Mouse (Mus musculus) midbrain, embryonic 16.5 days (tissue): ENCODE measurements around the gene Snapin. TPM values are rescaled to one million over a fixed set of nuclear protein-coding genes. Genes with fewer than 3 reads are reported as not detected.

Source experiments
- ATAC-seq: fragments of 200-750 bp; cut with Nextera tagmentation; 2 replicates; pipeline ENCODE4 v1.8.0; 2017; ENCODE audit warnings: moderate TSS enrichment
- H3K27ac ChIP-seq: fragments of 300-500 bp; sonication (generic); 2 replicates; pipeline ENCODE4 v1.5.1; 2014; ENCODE audit warnings: mild to moderate bottlenecking, low read length, mixed read lengths
- H3K27me3 ChIP-seq: fragments of 300-500 bp; sonication (generic); 2 replicates; pipeline ENCODE4 v1.6.1; 2014; ENCODE audit warnings: low read depth, low read length, mixed read lengths; ENCODE audit not compliant: control insufficient read depth, insufficient read depth
- H3K36me3 ChIP-seq: fragments of 300-500 bp; sonication (generic); 2 replicates; pipeline ENCODE4 v1.6.1; 2014; ENCODE audit warnings: mild to moderate bottlenecking, low read length, moderate library complexity, mixed read lengths; ENCODE audit not compliant: control insufficient read depth, insufficient read depth
- H3K4me1 ChIP-seq: fragments of 300-500 bp; sonication (generic); 2 replicates; pipeline ENCODE4 v1.6.1; 2014; ENCODE audit warnings: mild to moderate bottlenecking, low read length, mixed read lengths; ENCODE audit not compliant: control insufficient read depth, insufficient read depth
- H3K4me2 ChIP-seq: fragments of 300-500 bp; sonication (generic); 2 replicates; pipeline ENCODE4 v1.6.1; 2014; ENCODE audit warnings: mild to moderate bottlenecking, low read length, mixed read lengths
- H3K4me3 ChIP-seq: fragments of 300-500 bp; sonication (generic); 2 replicates; pipeline ENCODE4 v1.5.1; 2014; ENCODE audit warnings: low read depth, mild to moderate bottlenecking, low read length, moderate library complexity, mixed read lengths
- H3K9ac ChIP-seq: fragments of 300-500 bp; sonication (generic); 2 replicates; pipeline ENCODE4 v1.6.1; 2014; ENCODE audit warnings: low read depth, low read length, mixed read lengths
- H3K9me3 ChIP-seq: fragments of 300-500 bp; sonication (generic); replicated peaks from 2 replicates; pipeline ENCODE4 v1.6.1; 2014; ENCODE audit warnings: mild to moderate bottlenecking, low read length, mixed read lengths; ENCODE audit not compliant: control insufficient read depth, poor library complexity, severe bottlenecking
- WGBS: fragments of 180-500 bp; shearing (Covaris S2); extraction: QIAGEN DNeasy Blood & Tissue Kit; methylation state at CpG from one replicate; pipeline ENCODE4 v1.1.7; 2014; 5-methylcytosine and 5-hydroxymethylcytosine counted together
- polyA plus RNA-seq: library from polyadenylated mRNA; unstranded; fragments of >200 nt; fragmentation: Nextera tagmentation; extraction: Ambion mirVana; gene quantifications from 2 replicates; pipeline ENCODE4 v1.2.1, GENCODE M21; 2015

Gene Snapin
- polyA plus RNA-seq, 1 experiment from 2014 or later, result 86.6 TPM

DNA sequence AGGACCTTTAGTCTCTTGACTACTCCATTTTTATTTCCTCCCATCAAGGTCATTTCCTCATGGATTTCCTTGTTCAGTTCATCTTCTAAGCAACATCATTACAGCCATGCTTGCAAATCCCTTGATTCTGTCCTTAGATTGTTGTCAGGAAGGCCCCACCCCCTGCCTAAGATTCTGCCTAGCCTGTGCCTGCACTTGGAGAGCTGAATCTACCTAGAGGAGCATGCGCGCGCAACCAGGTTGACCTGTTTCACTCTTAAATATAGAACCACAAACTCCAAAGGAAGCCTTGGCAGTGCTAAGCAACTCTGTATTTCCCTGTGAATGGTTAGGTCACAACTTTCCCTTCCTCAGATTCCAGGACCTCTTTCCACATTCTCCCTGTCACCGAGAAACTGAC is 26.9 kb upstream of the Snapin start:
- WGBS, result 93% methylated on average over 4 of the region's 4 CpGs
- no peak for ATAC-seq

DNA sequence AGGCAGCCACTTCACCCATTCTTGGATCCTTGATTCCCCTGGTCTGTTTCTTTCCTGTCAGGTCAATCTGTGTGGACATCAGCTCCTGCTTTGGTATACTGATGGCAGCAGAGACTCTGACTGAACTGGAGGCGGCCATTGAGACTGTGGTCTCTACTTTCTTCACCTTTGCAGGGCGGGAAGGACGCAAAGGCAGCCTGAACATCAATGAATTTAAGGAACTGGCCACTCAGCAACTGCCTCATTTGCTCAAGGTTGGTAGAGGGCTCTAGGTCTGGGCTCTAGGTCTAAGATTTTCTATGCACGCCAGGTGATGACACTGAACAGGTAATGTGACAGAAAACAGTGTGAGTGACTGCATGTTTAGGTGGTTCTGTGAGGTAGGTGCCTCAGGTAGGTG is 25.0 kb upstream of the Snapin start:
- Histone ChIP-seq H3K9ac (no peak overlapping the region), H3K4me2 (no peak overlapping the region), H3K4me3 (no peak overlapping the region), H3K9me3 (no peaks in the 10 kb centered on the region), H3K4me1 (peaks cover 7% of the 10 kb centered on the region; the same call in 1 of the 2 replicates), H3K36me3 (no peaks in the 10 kb centered on the region), H3K27me3 (peaks cover 29% of the 10 kb centered on the region), H3K27ac (no peak overlapping the region)
- no peak for ATAC-seq
- 88% methylated on average over 4 of the region's 4 CpGs for WGBS

More for the DNA sequence above, 26.9 kb upstream of the Snapin start:
- H3K36me3 ChIP-seq, result no peaks in the 10 kb centered on the region
- H3K9ac ChIP-seq, result no peak overlapping the region
- no peak overlapping the region for H3K4me3 ChIP-seq
- H3K9me3 ChIP-seq, result no peaks in the 10 kb centered on the region
- H3K4me2 ChIP-seq, result no peak overlapping the region
- H3K4me1 ChIP-seq, result peaks cover 7% of the 10 kb centered on the region; the same call in 1 of the 2 replicates
- H3K27me3 ChIP-seq, result peaks cover 23% of the 10 kb centered on the region
- no peak overlapping the region for H3K27ac ChIP-seq

DNA sequence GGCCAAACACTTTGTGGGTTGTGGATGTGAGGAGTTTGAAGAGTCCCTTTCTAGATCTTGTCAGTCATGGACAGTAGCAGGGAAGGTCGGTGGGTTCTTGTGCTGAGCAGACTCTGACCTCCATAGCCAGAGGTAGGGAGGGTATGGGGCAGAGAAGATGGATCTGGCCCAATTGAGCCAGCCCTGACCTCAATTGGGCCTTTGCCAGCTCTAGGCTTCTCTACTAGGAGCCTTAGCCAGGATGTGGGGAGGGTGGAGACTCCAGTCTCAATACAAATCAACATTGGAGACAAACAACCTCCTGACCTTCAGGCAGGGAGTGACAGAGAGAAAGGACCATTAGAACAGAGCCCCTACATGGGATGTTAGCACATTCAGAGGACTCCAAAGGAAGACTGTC is 24.4 kb upstream of the Snapin start:
- H3K36me3 ChIP-seq, result no peaks in the 10 kb centered on the region
- H3K4me3 ChIP-seq, result peak overlapping the region; percentile 30
- no peaks in the 10 kb centered on the region for H3K9me3 ChIP-seq
- no peak overlapping the region for H3K9ac ChIP-seq
- H3K4me2 ChIP-seq, result peak overlapping the region; percentile 57
- no peak overlapping the region for H3K27ac ChIP-seq
- H3K4me1 ChIP-seq, result peaks cover 7% of the 10 kb centered on the region; the same call in 1 of the 2 replicates
- WGBS, result 50% methylated on average over 1 of the region's 1 CpGs
- ATAC-seq, result no peak
- peaks cover 29% of the 10 kb centered on the region for H3K27me3 ChIP-seq

DNA sequence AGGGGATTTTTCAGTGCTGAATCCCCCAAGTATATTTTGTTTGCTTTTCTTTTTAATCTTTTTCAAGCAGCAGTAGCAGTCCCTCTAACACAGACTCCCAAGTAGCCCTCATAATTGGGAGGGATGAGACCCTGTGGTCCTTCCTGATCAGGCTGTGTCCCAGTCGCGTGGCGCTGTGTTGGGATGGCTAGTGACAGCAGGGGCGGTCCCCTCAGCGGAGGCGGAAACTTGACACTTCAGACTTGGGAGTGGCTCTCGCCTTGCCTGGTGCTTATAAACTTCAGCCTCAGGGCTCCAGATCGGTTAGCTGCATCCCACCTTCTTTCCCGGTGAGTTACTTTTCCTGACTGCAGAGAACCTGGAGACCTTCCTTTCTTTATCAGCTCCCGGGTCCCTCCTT is 23.9 kb upstream of the Snapin start:
- peak overlapping the region; percentile 36 for H3K9ac ChIP-seq
- H3K9me3 ChIP-seq, result no peaks in the 10 kb centered on the region
- peaks cover 8% of the 10 kb centered on the region; the same call in 1 of the 2 replicates for H3K4me1 ChIP-seq
- H3K4me3 ChIP-seq, result peak overlapping the region; percentile 30
- H3K36me3 ChIP-seq, result no peaks in the 10 kb centered on the region
- peaks cover 29% of the 10 kb centered on the region for H3K27me3 ChIP-seq
- ATAC-seq, result no peak
- under 1% methylated on average over 10 of the region's 10 CpGs for WGBS
- H3K27ac ChIP-seq, result no peak overlapping the region
- H3K4me2 ChIP-seq, result peak overlapping the region; percentile 57

DNA sequence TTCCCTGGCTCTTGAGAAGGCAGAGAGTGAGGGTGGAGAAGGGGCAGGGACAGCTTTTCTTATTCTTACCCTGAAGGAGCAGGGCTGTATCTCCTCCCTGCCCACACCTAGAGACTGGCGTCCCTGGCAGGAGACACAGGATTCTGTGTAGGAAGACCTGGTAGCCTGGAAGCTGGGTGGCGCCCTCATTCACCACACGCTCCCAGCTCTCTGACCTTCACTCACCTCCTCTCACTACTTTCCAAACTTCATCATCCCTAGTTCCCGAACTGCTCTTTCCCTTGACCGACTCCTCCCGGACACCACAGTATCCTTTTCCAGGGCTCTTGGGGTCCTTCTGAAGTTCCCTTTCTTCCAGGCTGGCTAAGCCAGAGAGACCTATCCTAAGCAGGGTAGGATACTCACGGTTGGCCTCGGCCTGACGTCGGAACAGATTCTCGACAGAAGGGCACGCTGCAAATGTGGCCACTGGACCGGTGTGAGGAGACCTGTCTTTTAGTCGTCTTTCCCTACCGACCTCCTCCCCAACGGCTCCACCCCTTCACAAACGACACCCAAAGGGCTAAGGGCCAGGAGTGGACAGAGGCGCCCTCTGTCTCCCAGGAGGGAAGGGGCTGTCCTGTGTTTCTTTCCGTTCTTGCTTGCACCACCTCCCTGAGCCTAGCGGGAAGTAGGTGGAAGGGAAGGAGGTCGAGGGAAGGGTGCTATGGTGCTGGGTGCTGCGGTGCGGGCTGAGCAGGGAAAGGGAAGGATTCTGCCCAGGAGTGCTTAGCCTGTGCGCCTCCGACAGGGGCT is 23.2 kb upstream of the Snapin start, which contains the start of the genes S100a1 and S100a13:
Gene S100a1, minus strand, starts transcription at position 597 of the 795 bp plus-strand sequence.
Gene S100a13, plus strand, starts transcription at position 640 of the 795 bp plus-strand sequence.
- WGBS, result 3% methylated on average over 25 of the region's 25 CpGs
- Histone ChIP-seq H3K4me3 (peak within 1 kb of the TSS; percentile 30), H3K27ac (no peak within 1 kb of the TSS), H3K36me3 (no peaks in the 10 kb centered on the region), H3K9ac (peak within 1 kb of the TSS; percentile 49), H3K9me3 (no peaks in the 10 kb centered on the region), H3K4me1 (peaks cover 9% of the 10 kb centered on the region; the same call in 1 of the 2 replicates), H3K27me3 (peaks cover 29% of the 10 kb centered on the region), H3K4me2 (peak within 1 kb of the TSS; percentile 57)
- no peak for ATAC-seq

DNA sequence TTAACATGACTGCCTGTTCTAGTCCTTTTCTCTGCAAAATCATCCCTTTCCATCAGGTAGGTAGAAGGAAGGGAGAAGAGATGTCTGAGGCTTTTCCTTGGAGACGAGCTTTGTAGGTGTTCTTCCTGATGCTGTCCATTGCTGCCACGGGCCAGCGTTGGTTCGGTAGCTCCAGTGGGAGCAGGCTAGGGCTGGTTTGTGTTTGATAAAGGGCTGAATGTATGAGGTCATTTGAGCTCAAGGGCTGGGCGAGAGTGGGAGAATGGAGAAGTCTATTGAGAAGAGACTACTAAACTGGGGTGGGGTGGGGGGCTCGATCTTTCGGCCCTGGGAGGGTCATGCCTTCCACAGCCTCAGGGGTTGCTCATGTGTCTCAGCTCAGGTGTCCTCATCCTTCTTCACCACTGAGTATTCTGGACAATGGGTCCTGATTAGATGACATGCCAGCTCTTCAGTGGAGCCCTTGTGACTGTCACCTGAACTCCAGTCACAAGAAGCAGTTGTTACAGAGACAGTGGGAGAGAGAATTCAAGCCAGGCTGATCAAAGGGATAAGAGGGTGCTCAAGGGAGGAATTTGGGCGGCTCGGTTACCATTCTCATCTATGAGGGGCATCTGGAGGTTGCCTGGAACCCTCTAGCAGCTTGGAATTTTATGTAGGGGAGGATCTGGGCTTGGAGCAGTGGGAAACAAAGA is 22.3 kb upstream of the Snapin start:
- H3K4me3 ChIP-seq, result no peak overlapping the region
- peaks cover 29% of the 10 kb centered on the region for H3K27me3 ChIP-seq
- H3K36me3 ChIP-seq, result no peaks in the 10 kb centered on the region
- no peak for ATAC-seq
- H3K9ac ChIP-seq, result no peak overlapping the region
- peaks cover 11% of the 10 kb centered on the region for H3K4me1 ChIP-seq
- no peak overlapping the region for H3K4me2 ChIP-seq
- no peaks in the 10 kb centered on the region for H3K9me3 ChIP-seq
- no peak overlapping the region for H3K27ac ChIP-seq
- WGBS, result 77% methylated on average over 9 of the region's 9 CpGs

DNA sequence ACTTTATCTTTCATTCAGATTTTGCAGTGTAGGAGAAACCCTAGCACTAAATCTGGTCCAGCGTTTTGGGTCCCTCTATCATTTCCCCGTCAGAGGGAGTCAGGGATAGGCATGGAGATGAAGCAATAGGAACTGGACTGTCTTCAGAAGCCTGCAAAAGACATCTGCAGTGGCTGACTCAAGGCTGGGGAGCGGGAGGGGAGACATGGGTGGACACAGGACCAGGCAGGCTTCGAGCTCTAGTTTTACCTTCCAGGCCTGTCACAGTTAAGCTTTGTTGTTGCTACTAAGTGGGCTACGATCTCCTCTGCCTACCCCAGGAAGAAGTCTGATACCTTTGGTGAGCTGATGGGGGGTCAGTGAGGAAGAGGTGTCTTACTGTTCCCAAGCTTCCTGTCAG is 21.4 kb upstream of the Snapin start:
- 89% methylated on average over 5 of the region's 5 CpGs for WGBS
- Histone ChIP-seq H3K9ac (no peak overlapping the region), H3K27ac (no peak overlapping the region), H3K4me2 (no peak overlapping the region), H3K27me3 (peaks cover 29% of the 10 kb centered on the region), H3K4me3 (no peak overlapping the region), H3K36me3 (no peaks in the 10 kb centered on the region), H3K9me3 (no peaks in the 10 kb centered on the region), H3K4me1 (peaks cover 19% of the 10 kb centered on the region)
- ATAC-seq, result no peak

DNA sequence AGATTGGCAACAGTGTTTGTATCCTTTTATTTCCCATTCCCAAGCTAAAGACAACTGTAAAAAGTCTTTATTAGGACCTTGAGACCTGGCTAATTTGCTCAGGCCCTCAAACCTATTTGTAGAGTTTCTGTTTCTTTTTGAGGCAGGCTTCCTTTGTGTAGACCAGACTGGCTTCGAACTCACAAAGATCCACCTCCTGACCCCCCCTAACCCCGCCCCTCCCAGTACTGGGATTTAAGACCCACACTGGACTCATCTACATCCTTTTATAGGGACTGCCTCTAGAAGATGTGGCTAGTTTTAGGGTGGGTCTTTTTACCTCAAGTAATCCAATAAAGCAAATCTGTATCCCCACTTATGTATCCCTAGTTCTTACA is 18.9 kb upstream of the Snapin start:
- Histone ChIP-seq H3K9me3 (no peaks in the 10 kb centered on the region), H3K4me3 (peak overlapping the region; percentile 98), H3K9ac (no peak overlapping the region), H3K27me3 (peaks cover 22% of the 10 kb centered on the region), H3K36me3 (0 out of 2 replicates have a peak, but pooled peaks cover 7% of the 10 kb centered on the region), H3K4me2 (peak overlapping the region; percentile 61), H3K27ac (peak overlapping the region; percentile 98), H3K4me1 (peaks cover 21% of the 10 kb centered on the region)
- 13% methylated on average over 2 of the region's 2 CpGs for WGBS
- ATAC-seq, result peak; percentile 41
